Mouse (Mus musculus): ENCODE measurements around the gene Fbxl19. TPM values are rescaled to one million over a fixed set of nuclear protein-coding genes. Genes with fewer than 3 reads are reported as not detected.

The Fbxl19 gene
- polyA plus RNA-seq, 1 experiment from 2014 or later = 2.0 TPM

DNA sequence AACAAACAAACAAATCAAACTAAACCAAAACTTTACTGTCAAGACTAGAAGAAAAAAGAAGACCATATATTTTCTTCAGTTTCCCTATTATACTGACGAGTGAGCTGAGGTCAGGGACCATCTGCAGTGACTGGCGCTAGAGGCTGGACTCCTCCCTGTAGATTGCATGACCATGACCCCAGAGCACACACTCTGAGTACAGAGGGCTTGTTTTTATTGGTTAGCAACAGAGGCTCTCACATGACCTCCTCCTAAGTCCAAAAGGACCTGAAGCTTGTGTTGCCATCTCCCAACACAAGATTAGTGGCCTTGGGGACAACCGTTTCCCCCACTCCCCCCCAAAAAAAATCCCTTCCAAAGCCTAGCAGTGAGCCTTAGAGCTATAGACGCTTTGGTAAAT, 69.5 kb downstream of the Fbxl19 start:
- Histone ChIP-seq H3K4me2 (ENCODE audit: low read depth, low read length) (no peak overlapping the region), H3K4me3 (ENCODE audit: low read depth, low read length) (no peak overlapping the region), H3K9me3 (replicated peaks; ENCODE audit: control insufficient read depth, low read length) (no peaks in the 10 kb centered on the region), H3K4me1 (ENCODE audit: control insufficient read depth, low read depth, low read length) (peaks cover 11% of the 10 kb centered on the region; the same call in 1 of the 2 replicates), H3K36me3 (ENCODE audit: control insufficient read depth, insufficient read depth) (no peaks in the 10 kb centered on the region), H3K27me3 (ENCODE audit: control insufficient read depth, insufficient read depth, low read depth, low read length) (no peaks in the 10 kb centered on the region), H3K9ac (ENCODE audit: low read depth, low read length) (no peak overlapping the region), H3K27ac (ENCODE audit: low read length) (peak overlapping the region; percentile 81)
- peak; percentile 69 for ATAC-seq (ENCODE audit: low read depth)
- 49% methylated on average over 4 of the region's 4 CpGs for WGBS (ENCODE audit: insufficient replicate concordance)

DNA sequence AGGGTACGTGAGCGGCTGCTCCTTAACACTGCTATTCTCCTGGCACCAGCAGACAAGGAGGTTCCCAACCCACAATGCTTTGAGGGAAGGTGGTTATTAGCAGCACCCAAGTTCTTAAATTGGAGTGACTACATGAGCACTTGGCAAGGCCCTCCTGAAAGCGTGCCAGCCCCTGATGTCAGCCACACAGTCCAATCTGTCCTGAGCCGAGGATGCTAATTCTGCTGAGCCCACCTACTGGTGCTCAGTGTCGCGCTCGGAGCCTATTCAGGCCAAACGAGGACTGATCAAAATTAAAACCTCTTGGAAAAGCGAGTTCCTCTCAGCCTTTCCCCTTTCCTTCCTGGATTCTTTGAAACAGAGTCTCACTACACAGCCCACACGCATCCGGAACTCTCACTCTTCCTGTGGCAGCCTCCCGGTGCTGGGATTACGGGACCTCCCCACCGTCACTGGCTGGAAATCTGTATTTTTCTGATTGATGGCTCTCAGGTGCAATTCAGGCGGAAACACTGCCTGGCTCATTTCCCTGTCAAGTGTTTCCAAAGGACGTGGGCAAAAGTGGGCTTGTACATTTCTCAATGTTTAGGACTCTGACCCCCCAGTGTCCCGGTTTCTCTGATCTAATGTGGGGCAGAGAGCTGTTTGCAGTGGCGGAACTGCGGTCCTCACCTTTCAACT, 70.0 kb downstream of the Fbxl19 start:
- H3K9ac ChIP-seq (ENCODE audit: low read depth, low read length) = no peak overlapping the region
- peak; percentile 47 for ATAC-seq (ENCODE audit: low read depth)
- no peak overlapping the region for H3K4me2 ChIP-seq (ENCODE audit: low read depth, low read length)
- H3K4me3 ChIP-seq (ENCODE audit: low read depth, low read length) = no peak overlapping the region
- 75% methylated on average over 19 of the region's 19 CpGs for WGBS (ENCODE audit: insufficient replicate concordance)
- H3K4me1 ChIP-seq (ENCODE audit: control insufficient read depth, low read depth, low read length) = peaks cover 11% of the 10 kb centered on the region; the same call in 1 of the 2 replicates
- peak overlapping the region; percentile 81 for H3K27ac ChIP-seq (ENCODE audit: low read length)
- H3K9me3 ChIP-seq (replicated peaks; ENCODE audit: control insufficient read depth, low read length) = no peaks in the 10 kb centered on the region
- H3K36me3 ChIP-seq (ENCODE audit: control insufficient read depth, insufficient read depth) = no peaks in the 10 kb centered on the region
- H3K27me3 ChIP-seq (ENCODE audit: control insufficient read depth, insufficient read depth, low read depth, low read length) = no peaks in the 10 kb centered on the region

DNA sequence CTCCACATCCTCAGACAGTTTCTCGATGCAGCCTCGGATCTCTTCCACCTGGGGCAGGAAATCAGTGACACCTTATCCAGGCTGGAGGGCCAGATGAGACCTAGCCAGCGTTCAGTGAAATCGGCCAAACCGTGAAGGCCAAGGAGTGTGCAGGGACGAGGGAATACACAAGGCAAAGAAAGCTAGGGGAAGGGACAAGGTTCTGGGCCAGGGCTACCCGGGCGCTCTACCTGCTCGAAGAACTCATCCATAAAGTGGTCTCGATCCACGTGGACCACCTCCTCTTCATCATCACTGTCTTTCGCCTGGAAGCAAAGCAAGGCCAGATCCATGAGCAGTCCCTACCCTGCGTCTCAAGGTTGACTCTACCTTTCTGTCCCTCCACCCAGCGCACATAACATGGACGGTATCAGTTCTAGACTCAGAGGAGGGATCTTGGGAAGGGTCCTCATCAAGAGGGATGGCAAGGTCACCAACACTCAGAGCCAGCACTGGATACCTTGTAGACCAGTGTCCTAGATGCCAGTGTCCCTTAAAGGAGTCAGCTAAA, 70.8 kb downstream of the Fbxl19 start:
- Histone ChIP-seq H3K4me2 (ENCODE audit: low read depth, low read length) (no peak overlapping the region), H3K4me1 (ENCODE audit: control insufficient read depth, low read depth, low read length) (peaks cover 11% of the 10 kb centered on the region; the same call in 1 of the 2 replicates), H3K9ac (ENCODE audit: low read depth, low read length) (no peak overlapping the region), H3K27ac (ENCODE audit: low read length) (peak overlapping the region; percentile 58), H3K27me3 (ENCODE audit: control insufficient read depth, insufficient read depth, low read depth, low read length) (no peaks in the 10 kb centered on the region), H3K4me3 (ENCODE audit: low read depth, low read length) (no peak overlapping the region), H3K9me3 (replicated peaks; ENCODE audit: control insufficient read depth, low read length) (no peaks in the 10 kb centered on the region), H3K36me3 (ENCODE audit: control insufficient read depth, insufficient read depth) (no peaks in the 10 kb centered on the region)
- 66% methylated on average over 15 of the region's 15 CpGs for WGBS (ENCODE audit: insufficient replicate concordance)
- no peak for ATAC-seq (ENCODE audit: low read depth)

DNA sequence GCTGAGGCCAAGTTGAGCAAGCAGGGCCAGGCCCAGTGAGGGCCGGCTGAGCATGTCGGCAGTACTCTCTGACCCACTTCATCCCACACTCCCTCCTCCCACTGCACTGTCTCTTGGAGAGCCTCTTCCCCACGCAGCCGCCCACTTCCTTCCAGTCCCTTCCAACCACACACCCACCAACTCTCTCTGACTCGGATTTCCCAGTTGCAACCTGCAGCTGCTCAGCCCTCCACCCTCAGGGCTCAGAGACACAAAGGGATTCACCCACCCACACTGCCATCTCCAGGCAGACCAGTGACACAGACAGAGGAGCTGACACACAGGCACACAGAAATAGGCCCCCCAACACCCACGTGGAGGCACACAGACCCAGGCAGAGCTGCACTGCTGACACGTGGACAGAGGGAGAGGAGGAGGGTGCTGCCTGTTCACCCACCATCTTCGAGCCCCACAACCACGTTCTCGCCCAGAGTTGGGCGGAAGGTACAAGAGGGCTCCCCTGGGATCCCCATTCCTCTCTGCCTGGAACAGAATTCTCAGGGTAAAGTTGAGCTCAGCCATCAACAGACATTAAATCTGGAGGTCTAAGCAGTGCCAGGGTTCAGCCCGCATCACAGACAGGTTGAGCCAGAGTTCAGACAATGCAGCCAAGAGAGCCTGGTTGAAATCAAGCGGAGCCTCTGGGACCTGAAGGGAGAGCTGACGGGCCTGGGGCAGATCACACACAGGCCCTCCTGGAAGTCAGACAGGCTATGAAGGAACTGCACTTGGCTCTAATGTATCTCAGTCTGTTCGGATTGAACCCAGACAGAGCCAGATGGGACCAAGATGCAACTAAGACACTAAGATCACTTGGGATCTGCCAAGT, 71.8 kb downstream of the Fbxl19 start:
- Histone ChIP-seq H3K9me3 (replicated peaks; ENCODE audit: control insufficient read depth, low read length) (no peaks in the 10 kb centered on the region), H3K4me3 (ENCODE audit: low read depth, low read length) (no peak overlapping the region), H3K27me3 (ENCODE audit: control insufficient read depth, insufficient read depth, low read depth, low read length) (no peaks in the 10 kb centered on the region), H3K4me1 (ENCODE audit: control insufficient read depth, low read depth, low read length) (peaks cover 11% of the 10 kb centered on the region; the same call in 1 of the 2 replicates), H3K9ac (ENCODE audit: low read depth, low read length) (no peak overlapping the region), H3K36me3 (ENCODE audit: control insufficient read depth, insufficient read depth) (no peaks in the 10 kb centered on the region), H3K27ac (ENCODE audit: low read length) (0 out of 2 replicates have a peak overlapping the region, but pooled peaks have one; percentile 15), H3K4me2 (ENCODE audit: low read depth, low read length) (no peak overlapping the region)
- peak; percentile 43 for ATAC-seq (ENCODE audit: low read depth)
- WGBS (ENCODE audit: insufficient replicate concordance) = 43% methylated on average over 15 of the region's 15 CpGs

DNA sequence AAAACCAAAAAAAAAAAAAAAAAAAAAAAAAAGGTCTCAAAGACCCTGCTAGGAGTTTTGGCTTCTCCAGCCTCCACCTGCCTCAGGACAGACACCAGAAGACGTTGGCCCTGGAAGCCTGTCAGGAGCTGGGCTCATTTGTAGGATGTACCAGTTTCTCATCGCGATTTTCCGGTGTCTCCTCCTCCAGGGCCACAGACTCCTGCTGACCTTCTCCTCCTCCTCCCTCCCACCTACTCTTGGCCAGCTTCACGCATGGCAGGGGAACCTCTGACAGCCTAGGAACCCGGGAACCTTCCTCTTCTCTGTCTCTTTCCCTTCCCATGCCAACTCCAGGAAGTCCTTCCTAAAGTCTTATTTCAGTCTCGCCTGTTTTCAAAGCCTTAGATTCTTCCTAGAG, 72.7 kb downstream of the Fbxl19 start:
- Histone ChIP-seq H3K4me2 (ENCODE audit: low read depth, low read length) (no peak overlapping the region), H3K4me1 (ENCODE audit: control insufficient read depth, low read depth, low read length) (peaks cover 11% of the 10 kb centered on the region; the same call in 1 of the 2 replicates), H3K27me3 (ENCODE audit: control insufficient read depth, insufficient read depth, low read depth, low read length) (no peaks in the 10 kb centered on the region), H3K36me3 (ENCODE audit: control insufficient read depth, insufficient read depth) (no peaks in the 10 kb centered on the region), H3K9me3 (replicated peaks; ENCODE audit: control insufficient read depth, low read length) (no peaks in the 10 kb centered on the region), H3K9ac (ENCODE audit: low read depth, low read length) (no peak overlapping the region), H3K4me3 (ENCODE audit: low read depth, low read length) (no peak overlapping the region), H3K27ac (ENCODE audit: low read length) (no peak overlapping the region)
- no peak for ATAC-seq (ENCODE audit: low read depth)
- WGBS (ENCODE audit: insufficient replicate concordance) = 70% methylated on average over 7 of the region's 7 CpGs

DNA sequence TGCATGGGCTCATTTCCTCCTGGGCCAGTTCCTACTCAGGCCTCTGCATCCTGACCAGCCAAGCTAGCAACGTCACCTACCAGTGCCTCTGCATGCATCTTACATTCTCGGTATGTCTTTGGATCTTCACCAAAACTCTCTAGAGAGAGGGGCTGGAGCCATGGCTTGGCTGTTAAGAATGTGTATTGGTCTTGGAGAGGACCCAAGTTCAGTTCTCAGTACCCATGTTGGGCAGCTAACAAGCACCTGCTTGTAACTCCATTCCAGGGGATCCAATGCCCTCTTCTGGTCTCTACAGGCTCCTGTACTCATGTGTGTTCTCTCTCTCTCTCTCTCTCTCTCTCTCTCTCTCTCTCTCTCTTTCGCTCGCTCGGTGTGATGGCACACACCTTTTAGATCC, 73.4 kb downstream of the Fbxl19 start:
- no peak overlapping the region for H3K4me2 ChIP-seq (ENCODE audit: low read depth, low read length)
- H3K4me3 ChIP-seq (ENCODE audit: low read depth, low read length) = no peak overlapping the region
- no peak for ATAC-seq (ENCODE audit: low read depth)
- H3K4me1 ChIP-seq (ENCODE audit: control insufficient read depth, low read depth, low read length) = peaks cover 11% of the 10 kb centered on the region; the same call in 1 of the 2 replicates
- H3K27ac ChIP-seq (ENCODE audit: low read length) = no peak overlapping the region
- H3K9me3 ChIP-seq (replicated peaks; ENCODE audit: control insufficient read depth, low read length) = no peaks in the 10 kb centered on the region
- 79% methylated on average over 5 of the region's 5 CpGs for WGBS (ENCODE audit: insufficient replicate concordance)
- no peaks in the 10 kb centered on the region for H3K36me3 ChIP-seq (ENCODE audit: control insufficient read depth, insufficient read depth)
- H3K9ac ChIP-seq (ENCODE audit: low read depth, low read length) = no peak overlapping the region
- no peaks in the 10 kb centered on the region for H3K27me3 ChIP-seq (ENCODE audit: control insufficient read depth, insufficient read depth, low read depth, low read length)

MicroRNAs encoded within 50 kb of the gene (microRNA counts, 519-probe panel; counts per million panel counts)
- 2,254 counts per million, percentile 44 among the panel's probes with 10 or more counts for microRNA mmu-miR-762

Small RNA genes within 50 kb of the gene (microRNA-seq; reads per million reads assigned to microRNA genes)
- gene Mir762 = not detected

Other genes with a start within 250 kb of the Fbxl19 start
- 12.2 and 13.6 TPM in 2 replicates for gene Srcap, start 232.6 kb upstream of the Fbxl19 start, polyA plus RNA-seq (2015; fragmentation: Nextera tagmentation; extraction: Ambion mirVana)
- 5.1 and 5.5 TPM in 2 replicates for gene Gm42715, start 225.0 kb upstream of the Fbxl19 start, polyA plus RNA-seq (2015; fragmentation: Nextera tagmentation; extraction: Ambion mirVana)
- 2.9 and 4.3 TPM in 2 replicates for gene Tmem265, start 183.2 kb upstream of the Fbxl19 start, polyA plus RNA-seq (2015; fragmentation: Nextera tagmentation; extraction: Ambion mirVana)
- 19.7 and 21.1 TPM in 2 replicates for gene Phkg2, start 171.2 kb upstream of the Fbxl19 start, polyA plus RNA-seq (2015; fragmentation: Nextera tagmentation; extraction: Ambion mirVana)
- gene Ccdc189, start 155.9 kb upstream of the Fbxl19 start, polyA plus RNA-seq (2015; fragmentation: Nextera tagmentation; extraction: Ambion mirVana) = 5.9 and 6.5 TPM in 2 replicates
- 17.5 and 18.0 TPM in 2 replicates for gene Rnf40, start 155.8 kb upstream of the Fbxl19 start, polyA plus RNA-seq (2015; fragmentation: Nextera tagmentation; extraction: Ambion mirVana)
- gene Zfp629, start 128.7 kb upstream of the Fbxl19 start, polyA plus RNA-seq (2015; fragmentation: Nextera tagmentation; extraction: Ambion mirVana) = 1.4 and 2.1 TPM in 2 replicates
- 16.8 and 17.0 TPM in 2 replicates for gene Bcl7c, start 35.6 kb upstream of the Fbxl19 start, polyA plus RNA-seq (2015; fragmentation: Nextera tagmentation; extraction: Ambion mirVana)
- 2.0 and 2.5 TPM in 2 replicates for gene Ctf1, start 31.8 kb upstream of the Fbxl19 start, polyA plus RNA-seq (2015; fragmentation: Nextera tagmentation; extraction: Ambion mirVana)
- gene Ctf2, start 12.4 kb upstream of the Fbxl19 start, polyA plus RNA-seq (2015; fragmentation: Nextera tagmentation; extraction: Ambion mirVana) = 0.05 TPM in 2 replicates
- gene Orai3, start 25.3 kb downstream of the Fbxl19 start, polyA plus RNA-seq (2015; fragmentation: Nextera tagmentation; extraction: Ambion mirVana) = 11.2 and 12.9 TPM in 2 replicates
- gene Setd1a, start 32.1 kb downstream of the Fbxl19 start, polyA plus RNA-seq (2015; fragmentation: Nextera tagmentation; extraction: Ambion mirVana) = 7.5 and 7.9 TPM in 2 replicates
- not detected in 2 replicates for gene Gm49388, start 41.1 kb downstream of the Fbxl19 start, polyA plus RNA-seq (2015; fragmentation: Nextera tagmentation; extraction: Ambion mirVana)
- gene Hsd3b7, start 56.1 kb downstream of the Fbxl19 start, polyA plus RNA-seq (2015; fragmentation: Nextera tagmentation; extraction: Ambion mirVana) = 72.9 and 80.3 TPM in 2 replicates
- gene Stx4a, start 79.8 kb downstream of the Fbxl19 start, polyA plus RNA-seq (2015; fragmentation: Nextera tagmentation; extraction: Ambion mirVana) = 11.8 TPM in 2 replicates
- gene Stx1b, start 80.0 kb downstream of the Fbxl19 start, polyA plus RNA-seq (2015; fragmentation: Nextera tagmentation; extraction: Ambion mirVana) = 0.25 and 0.40 TPM in 2 replicates
- 4.8 and 4.9 TPM in 2 replicates for gene Zfp646, start 131.7 kb downstream of the Fbxl19 start, polyA plus RNA-seq (2015; fragmentation: Nextera tagmentation; extraction: Ambion mirVana)
- gene Zfp668, start 132.3 kb downstream of the Fbxl19 start, polyA plus RNA-seq (2015; fragmentation: Nextera tagmentation; extraction: Ambion mirVana) = 4.5 and 5.0 TPM in 2 replicates
- 0.28 and 0.41 TPM in 2 replicates for gene Prss53, start 146.4 kb downstream of the Fbxl19 start, polyA plus RNA-seq (2015; fragmentation: Nextera tagmentation; extraction: Ambion mirVana)
- not detected in 2 replicates for gene Gm21974, start 150.9 kb downstream of the Fbxl19 start, polyA plus RNA-seq (2015; fragmentation: Nextera tagmentation; extraction: Ambion mirVana)
- 140 and 149 TPM in 2 replicates for gene Vkorc1, start 151.1 kb downstream of the Fbxl19 start, polyA plus RNA-seq (2015; fragmentation: Nextera tagmentation; extraction: Ambion mirVana)
- gene Bckdk, start 159.5 kb downstream of the Fbxl19 start, polyA plus RNA-seq (2015; fragmentation: Nextera tagmentation; extraction: Ambion mirVana) = 45.9 and 51.1 TPM in 2 replicates
- gene Kat8, start 168.0 kb downstream of the Fbxl19 start, polyA plus RNA-seq (2015; fragmentation: Nextera tagmentation; extraction: Ambion mirVana) = 12.9 and 13.3 TPM in 2 replicates
- gene Prss8, start 185.6 kb downstream of the Fbxl19 start, polyA plus RNA-seq (2015; fragmentation: Nextera tagmentation; extraction: Ambion mirVana) = 14.8 and 18.5 TPM in 2 replicates
- 2.9 and 3.0 TPM in 2 replicates for gene Prss36, start 202.2 kb downstream of the Fbxl19 start, polyA plus RNA-seq (2015; fragmentation: Nextera tagmentation; extraction: Ambion mirVana)
- 86.5 and 92.3 TPM in 2 replicates for gene Fus, start 222.9 kb downstream of the Fbxl19 start, polyA plus RNA-seq (2015; fragmentation: Nextera tagmentation; extraction: Ambion mirVana)
- gene Pycard, start 249.3 kb downstream of the Fbxl19 start, polyA plus RNA-seq (2015; fragmentation: Nextera tagmentation; extraction: Ambion mirVana) = 20.7 and 23.0 TPM in 2 replicates